Mouse (Mus musculus) cerebellum, adult 11 months (tissue): ENCODE measurements at regions not wholly inside any gene's neighbourhood (a gene's known extent, or its start where the extent isn't known, plus 50 kb on each side); places are given as distances from the start of the nearest gene placed in this dataset.

ENCODE experiments used
- DNase-seq: peaks from one replicate; pipeline ENCODE4 v3.0.0; 2022

GRCm38 (mm10) chr13:5234232-5234631 is 625.3 kb upstream of the Akr1e1 start:
- no peak for DNase-seq

- DNase-seq = no peak
Measured at GRCm38 (mm10) chr13:5235391-5235790, 625.9 kb upstream of the Klf6 start.

DNA sequence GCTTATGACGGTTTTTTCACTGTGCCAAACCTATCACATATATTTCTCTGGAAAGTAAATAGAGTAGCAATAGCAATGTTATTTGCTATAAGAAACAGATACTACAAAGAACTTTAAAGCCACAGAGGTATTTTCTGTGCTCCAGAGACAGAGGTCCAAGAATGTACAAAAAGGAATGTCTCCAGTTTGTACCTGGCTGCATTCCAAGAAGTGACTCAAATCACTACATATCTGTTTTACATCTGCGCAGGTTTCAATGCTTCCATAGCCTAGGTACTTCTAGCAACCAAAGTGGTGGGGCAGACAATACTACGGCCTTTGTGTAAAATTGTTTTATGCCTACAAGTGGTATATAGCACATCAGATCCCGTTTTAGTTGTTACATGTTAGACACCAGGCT is 620.7 kb upstream of the Klf6 start:
- no peak for DNase-seq

DNA sequence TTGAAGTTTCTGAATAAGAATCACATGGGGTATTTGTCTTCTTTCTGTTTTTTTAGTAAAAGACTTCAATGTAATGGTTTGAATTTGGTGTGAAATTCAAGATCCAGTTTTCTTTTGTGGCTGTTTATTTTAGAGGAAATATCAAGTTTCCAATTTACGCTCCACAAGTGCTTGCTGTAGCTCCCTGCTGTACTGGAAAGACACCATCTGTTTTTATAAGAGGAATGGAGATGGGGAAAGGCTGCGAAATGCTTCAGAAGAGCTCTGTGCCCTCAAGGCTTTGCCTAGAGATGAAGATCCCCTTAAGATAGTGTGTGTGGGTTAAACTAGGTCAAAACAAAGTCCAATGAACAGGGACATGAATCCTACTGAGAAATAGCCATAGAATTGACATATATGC is 618.5 kb upstream of the Klf6 start:
- DNase-seq = no peak

GRCm38 (mm10) chr13:5248671-5249391 is 612.5 kb upstream of the Klf6 start:
- DNase-seq = no peak

DNA sequence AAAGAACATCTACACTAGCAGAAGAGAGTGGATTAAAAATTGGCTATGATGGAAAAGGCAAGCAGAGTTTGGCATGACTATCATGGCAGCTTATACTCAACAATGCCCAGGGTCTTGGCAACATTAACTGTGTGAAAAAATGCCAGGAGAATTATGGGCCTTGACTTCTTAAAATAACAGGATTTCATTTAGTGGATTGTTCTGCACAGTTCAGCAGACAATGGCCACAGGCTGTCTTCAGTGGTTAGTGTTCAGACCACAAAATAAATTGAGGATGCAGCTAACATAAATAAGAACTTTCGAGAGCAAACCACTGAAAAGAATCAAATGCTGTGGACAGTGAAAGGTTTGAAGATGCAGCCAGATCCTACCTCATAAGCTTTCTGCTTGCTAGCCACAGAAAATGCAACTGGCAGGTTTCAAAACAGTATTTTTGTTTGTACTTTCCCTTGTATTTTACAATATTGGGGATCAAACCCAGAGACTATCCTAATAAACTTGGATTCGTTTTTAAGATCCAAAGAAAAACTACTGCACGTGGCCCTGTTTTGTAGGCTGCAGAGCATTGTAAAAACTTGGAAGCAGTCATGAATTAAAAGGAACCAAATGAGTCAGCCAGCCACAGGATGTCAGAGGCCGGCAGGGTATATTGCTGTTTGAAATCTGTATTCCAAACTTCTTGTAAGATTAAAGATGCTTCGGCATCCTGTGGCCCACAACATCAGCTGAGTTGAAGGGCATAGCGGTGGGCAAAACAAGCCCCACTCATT is 603.2 kb upstream of the Klf6 start:
- DNase-seq = no peak

GRCm38 (mm10) chr13:5259760-5260159 is 601.5 kb upstream of the Klf6 start:
- DNase-seq = no peak

- DNase-seq = no peak
Measured at GRCm38 (mm10) chr13:5272506-5273192, 588.6 kb upstream of the Klf6 start.

GRCm38 (mm10) chr13:5276564-5276963 is 584.7 kb upstream of the Klf6 start:
- DNase-seq = no peak

DNA sequence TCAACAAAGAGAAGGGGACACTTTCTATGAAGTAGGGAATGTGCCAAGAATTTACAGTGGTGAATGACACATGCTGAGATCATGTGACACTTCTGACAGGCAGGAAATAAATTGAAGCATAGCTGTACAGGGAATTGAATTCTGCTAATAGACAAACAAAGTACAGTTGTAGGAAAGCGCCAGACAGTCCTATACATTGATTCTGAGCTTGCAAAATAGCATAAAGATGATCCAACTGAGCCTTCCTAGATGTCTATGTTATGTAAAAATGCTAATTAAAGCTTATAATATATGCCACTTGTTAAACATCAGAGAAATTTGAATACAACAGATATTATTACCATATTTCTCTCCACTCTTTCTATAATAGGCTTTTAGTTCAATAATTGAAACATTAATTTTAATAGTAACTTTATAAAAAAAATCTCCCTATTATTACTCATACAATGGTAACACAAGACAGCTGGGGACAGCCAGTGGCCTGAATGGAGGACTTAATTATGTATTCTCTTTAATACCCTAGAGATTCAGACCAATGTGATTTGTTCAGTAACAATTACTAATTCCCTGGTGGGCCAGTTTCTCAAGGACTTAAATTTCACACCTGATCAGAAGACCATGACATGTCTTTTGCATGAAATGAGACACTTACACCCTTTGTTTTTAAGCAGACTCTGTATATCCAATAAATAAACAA is 571.4 kb upstream of the Klf6 start:
- no peak for DNase-seq

- no peak for DNase-seq
Measured at GRCm38 (mm10) chr13:5302141-5302540, 559.1 kb upstream of the Klf6 start.

DNA sequence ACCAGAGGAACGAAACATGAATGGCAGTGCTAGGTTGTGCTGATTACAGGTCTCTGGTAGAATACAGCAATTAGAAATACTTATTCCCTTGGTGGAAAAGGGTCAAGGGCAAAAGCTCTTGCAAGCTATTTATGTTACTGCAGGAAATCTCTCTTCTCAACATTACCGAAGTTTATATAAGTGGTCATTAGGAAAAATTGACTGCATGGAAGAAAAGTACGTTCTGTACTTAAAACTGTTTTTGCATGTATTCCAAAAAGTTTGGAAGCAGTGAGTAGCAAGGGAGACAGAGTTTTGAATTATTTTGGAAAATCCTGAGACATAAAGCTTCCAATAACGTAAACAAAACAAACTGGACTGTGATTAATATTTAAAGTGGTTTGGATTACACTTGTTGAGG is 554.6 kb upstream of the Klf6 start:
- DNase-seq = no peak

- DNase-seq = no peak
Measured at GRCm38 (mm10) chr13:5313297-5313696, 548.0 kb upstream of the Klf6 start.

GRCm38 (mm10) chr13:5315011-5315410 is 546.3 kb upstream of the Klf6 start:
- DNase-seq = no peak

DNA sequence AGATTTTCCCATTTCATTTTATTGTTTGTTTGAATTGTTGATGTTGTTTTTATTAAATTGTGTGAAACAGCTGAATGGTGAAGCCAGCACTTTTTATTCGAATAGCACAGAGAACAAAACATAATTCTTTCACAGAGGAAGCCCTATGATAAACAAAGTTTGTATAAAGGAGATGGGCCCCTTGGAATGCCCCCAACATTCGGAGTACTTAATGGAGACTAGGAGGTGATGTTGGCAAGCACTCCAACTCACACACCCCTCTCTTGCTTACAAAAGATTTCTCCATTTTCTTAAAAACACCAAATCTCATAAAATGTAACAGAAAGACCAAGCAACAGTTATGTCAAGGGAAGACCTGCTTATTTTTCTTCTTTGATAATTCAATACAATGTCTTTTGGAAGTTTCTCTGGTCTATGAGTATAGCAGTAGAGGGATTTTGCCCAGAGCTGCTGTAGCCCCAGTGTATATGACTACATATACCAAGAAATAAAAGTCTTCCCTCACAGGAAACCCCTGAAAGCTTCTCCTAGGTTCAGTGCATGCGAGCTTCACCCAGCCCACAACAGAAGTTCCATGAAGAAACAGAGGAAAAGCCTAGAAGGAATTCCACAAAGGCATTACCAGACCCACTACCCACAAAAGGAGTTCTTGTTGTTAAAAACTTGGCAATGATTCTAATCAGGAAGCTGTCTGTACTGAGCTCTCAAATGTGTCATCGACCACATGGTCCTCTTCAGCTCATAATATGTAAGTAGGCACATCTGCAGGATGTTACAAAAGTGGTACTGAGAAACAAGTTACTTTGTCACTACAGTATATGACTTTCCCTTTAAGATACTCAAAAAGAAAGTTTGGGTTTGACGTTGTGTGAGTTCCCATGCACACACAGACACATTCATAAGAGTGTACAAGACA is 543.1 kb upstream of the Klf6 start:
- DNase-seq = no peak

- DNase-seq = no peak
Measured at GRCm38 (mm10) chr13:5345712-5346111, 515.6 kb upstream of the Klf6 start.

DNA sequence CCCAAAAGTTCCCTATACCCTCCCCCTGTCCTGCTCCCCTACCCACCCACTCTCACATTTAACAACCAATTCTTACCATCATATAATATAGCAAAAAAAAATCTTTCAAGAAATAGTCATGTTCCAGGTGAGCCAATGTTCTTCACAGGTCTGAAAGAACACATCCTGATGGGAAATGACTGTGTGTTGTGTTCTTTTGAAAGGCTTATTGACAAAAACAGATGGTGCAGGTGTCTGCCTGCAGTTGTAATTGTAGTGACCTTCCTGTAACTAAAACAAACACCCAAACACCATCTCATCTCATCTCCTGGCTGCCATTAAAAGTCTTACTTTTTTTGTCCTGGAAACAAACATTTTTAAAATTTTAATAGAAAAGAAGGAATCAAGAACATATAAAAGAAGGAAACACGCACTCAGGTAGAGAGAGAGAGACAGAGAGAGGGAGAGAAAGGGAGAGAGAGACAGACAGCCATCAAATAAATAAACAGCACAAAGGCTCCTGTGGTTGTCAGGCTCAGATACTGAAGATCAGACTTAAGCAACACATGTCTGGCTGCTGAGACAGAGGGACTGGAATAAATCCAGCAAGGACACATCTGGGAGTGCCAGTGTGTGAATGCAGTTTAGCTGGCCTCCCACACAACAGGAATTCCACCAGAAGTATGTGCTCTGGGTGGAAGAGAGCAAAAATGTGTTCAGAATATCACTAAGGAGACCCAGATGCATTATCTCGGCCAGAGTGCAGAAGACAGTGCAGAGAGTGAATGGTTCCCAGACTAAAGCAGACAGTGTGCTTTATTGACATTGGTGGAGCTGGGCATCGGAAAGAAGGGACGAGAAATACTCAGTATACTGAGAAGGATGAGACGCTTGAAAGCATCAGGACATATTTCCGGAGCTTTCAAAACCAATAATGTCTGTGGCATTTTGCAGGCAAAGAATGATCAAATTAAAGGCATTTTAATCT is 513.5 kb upstream of the Klf6 start:
- no peak for DNase-seq

DNA sequence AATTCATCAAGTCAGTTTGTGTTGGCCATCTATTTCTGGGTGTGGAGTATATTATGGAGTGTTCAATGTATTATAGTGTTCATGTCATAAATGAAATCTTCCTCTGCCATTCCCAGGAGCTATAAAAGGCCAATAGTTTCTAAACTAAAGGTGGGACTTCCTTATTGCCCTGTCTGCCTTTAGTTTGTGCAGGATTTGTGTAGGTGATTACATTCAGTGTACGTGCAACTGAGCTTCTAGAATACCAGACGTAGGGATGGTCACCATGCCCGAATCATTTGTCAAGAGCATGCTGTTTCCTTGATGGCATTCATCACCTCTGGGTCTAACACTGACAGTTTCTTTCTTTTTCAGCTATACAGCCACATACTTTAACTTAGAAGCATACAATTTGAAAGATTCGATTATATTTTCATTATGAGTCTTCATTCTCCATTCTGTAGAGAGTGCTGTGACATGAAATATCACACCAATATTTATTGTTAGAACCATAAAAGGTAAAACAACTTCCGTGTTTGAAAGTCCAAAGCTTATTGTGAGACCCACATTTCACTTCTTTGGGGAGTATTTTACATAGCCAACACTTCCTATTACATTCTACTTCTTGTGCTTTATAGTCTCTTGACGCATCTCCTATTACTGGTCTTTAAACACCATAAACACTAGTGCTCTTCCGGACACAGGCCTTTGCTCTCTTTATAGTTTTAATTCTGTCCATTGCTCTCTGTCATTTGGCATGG is 494.1 kb upstream of the Klf6 start:
- no peak for DNase-seq

DNA sequence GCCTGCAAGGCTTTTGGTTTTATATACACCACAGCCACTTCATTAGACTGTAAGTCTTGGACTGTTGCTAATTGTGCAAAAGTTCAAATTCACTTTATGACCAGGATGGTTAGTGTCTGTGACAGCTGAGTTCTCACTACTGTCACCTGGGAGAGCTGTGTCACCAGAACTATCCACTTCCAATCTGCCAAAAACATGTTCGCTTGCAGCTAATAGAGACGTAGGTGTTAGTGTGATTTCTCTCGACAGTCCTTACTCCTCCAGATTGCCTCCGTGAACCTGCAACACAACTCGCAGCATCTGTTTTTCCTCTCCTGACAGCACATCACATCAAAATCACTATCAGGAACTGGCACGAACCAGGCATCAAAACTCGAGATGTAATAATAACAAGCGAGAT is 491.3 kb upstream of the Klf6 start:
- DNase-seq = no peak

DNA sequence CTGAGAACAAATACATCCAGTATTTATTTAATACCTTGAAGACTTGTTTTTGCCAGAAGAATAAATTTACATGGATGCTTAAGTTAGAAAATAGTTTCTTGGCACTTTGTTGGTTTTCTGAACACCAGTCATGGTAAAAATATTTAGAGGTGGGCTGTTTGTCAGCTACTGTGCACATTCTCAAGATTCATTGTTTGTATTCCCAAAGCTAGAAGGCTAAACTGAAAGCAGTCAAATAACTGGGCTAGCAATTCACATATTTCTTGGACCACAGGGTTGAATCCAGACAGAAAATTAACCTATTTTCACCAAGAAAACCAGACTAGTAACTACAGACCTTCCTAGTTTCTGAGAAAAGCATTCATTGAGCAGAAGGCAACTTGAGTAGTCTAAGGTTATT is 488.1 kb upstream of the Klf6 start:
- no peak for DNase-seq
